Mouse (Mus musculus): ENCODE results near the gene Syne1. TPM values are rescaled to one million over a fixed set of nuclear protein-coding genes. Genes with fewer than 3 reads are reported as not detected.

Gene Syne1
- total and polyA plus RNA-seq, 3 experiments: 29.0 to 66.6 (median 53.6) TPM

- no peaks in the 10 kb centered on the region; the same call in 1 of the 2 replicates for H3K36me3 ChIP-seq (ENCODE audit: control insufficient read depth, insufficient read depth, low read length)
- no peak overlapping the region for H3K4me3 ChIP-seq
- intact Hi-C loops (cut with DNase I): no loop called here
- no peak for DNase-seq
- TF ChIP-seq CTCF (IDR thresholded peaks at IDR 0.05) (no peak), POLR2A (IDR thresholded peaks at IDR 0.05; ENCODE audit: insufficient read depth, low read depth, low read length) (no peak), EP300 (IDR thresholded peaks at IDR 0.05; ENCODE audit: insufficient read depth, low read depth, low read length) (no peak)
- H3K4me1 ChIP-seq (ENCODE audit: control insufficient read depth, insufficient read depth, low read length): peaks cover 6% of the 10 kb centered on the region
- H3K79me2 ChIP-seq (replicated peaks; ENCODE audit: control insufficient read depth, insufficient read depth, low read length): no peaks in the 10 kb centered on the region
- no peak overlapping the region for H3K9ac ChIP-seq (ENCODE audit: low read depth, low read length)
- H3K27me3 ChIP-seq (ENCODE audit: control insufficient read depth, insufficient read depth, low read length): no peaks in the 10 kb centered on the region
- 95% methylated on average over 3 of the region's 3 CpGs for WGBS
- no peak overlapping the region for H3K27ac ChIP-seq
Measured at GRCm38 (mm10) chr10:5205977-5206376, 345.3 kb downstream of the Syne1 start.

DNA sequence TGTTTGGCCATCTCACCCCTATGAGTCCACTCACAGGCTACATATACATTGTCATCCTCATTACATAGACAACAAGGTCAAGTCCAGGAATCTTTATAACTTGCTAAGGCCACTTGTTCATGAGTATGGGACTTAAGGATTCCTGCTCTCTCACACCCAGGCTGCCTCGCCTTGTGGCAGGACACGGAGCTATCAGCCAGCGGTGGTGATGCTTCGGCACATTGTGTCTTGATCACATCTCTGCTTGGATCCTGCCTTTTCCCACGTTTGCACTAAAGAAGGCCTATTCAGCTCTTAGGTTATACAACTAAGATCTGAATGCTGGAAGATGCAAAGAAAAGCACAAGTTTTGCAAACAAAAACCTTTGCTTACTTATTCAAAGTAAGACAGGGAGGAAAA lies 345.7 kb downstream of the Syne1 start:
- Histone ChIP-seq H3K4me1 (ENCODE audit: control insufficient read depth, insufficient read depth, low read length) (peaks cover 6% of the 10 kb centered on the region), H3K36me3 (ENCODE audit: control insufficient read depth, insufficient read depth, low read length) (no peaks in the 10 kb centered on the region; the same call in none of the 2 replicates), H3K27ac (no peak overlapping the region), H3K79me2 (replicated peaks; ENCODE audit: control insufficient read depth, insufficient read depth, low read length) (no peaks in the 10 kb centered on the region), H3K9ac (ENCODE audit: low read depth, low read length) (no peak overlapping the region), H3K4me3 (no peak overlapping the region), H3K27me3 (ENCODE audit: control insufficient read depth, insufficient read depth, low read length) (no peaks in the 10 kb centered on the region)
- TF ChIP-seq EP300 (IDR thresholded peaks at IDR 0.05; ENCODE audit: insufficient read depth, low read depth, low read length) (no peak), CTCF (IDR thresholded peaks at IDR 0.05) (no peak), POLR2A (IDR thresholded peaks at IDR 0.05; ENCODE audit: insufficient read depth, low read depth, low read length) (no peak)
- intact Hi-C loops (cut with DNase I): no loop called here
- no peak for DNase-seq
- WGBS: 88% methylated on average over 5 of the region's 5 CpGs

DNA sequence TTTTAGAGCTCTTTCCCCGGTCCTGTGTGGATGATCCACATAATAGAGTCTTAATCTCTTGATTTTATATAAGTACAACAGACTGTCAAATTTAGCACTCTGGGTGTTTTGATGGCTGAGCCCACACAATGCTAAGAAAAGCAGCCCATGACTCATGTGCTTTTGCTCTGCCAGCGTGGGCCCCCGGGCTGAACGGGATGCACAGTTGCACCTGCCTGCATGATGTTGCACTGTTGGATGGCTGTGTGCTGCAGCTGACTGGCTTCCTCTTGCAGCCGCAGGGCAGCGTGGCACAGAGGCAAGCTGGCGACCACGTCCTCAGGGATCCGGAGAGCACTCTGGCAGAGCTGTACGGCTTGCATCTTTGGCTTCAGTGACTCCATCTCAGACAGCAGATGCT lies 347.4 kb downstream of the Syne1 start:
- intact Hi-C loops (cut with DNase I): no loop called here
- no peak for TF ChIP-seq EP300 (IDR thresholded peaks at IDR 0.05; ENCODE audit: insufficient read depth, low read depth, low read length)
- TF ChIP-seq POLR2A (IDR thresholded peaks at IDR 0.05; ENCODE audit: insufficient read depth, low read depth, low read length): no peak
- TF ChIP-seq CTCF (IDR thresholded peaks at IDR 0.05): no peak
- Histone ChIP-seq H3K4me3 (no peak overlapping the region), H3K79me2 (replicated peaks; ENCODE audit: control insufficient read depth, insufficient read depth, low read length) (no peaks in the 10 kb centered on the region), H3K36me3 (ENCODE audit: control insufficient read depth, insufficient read depth, low read length) (no peaks in the 10 kb centered on the region; the same call in none of the 2 replicates), H3K27ac (no peak overlapping the region), H3K27me3 (ENCODE audit: control insufficient read depth, insufficient read depth, low read length) (no peaks in the 10 kb centered on the region), H3K4me1 (ENCODE audit: control insufficient read depth, insufficient read depth, low read length) (peaks cover 6% of the 10 kb centered on the region), H3K9ac (ENCODE audit: low read depth, low read length) (no peak overlapping the region)
- no peak for DNase-seq
- WGBS: 54% methylated on average over 10 of the region's 10 CpGs

- intact Hi-C loops (cut with DNase I): no loop called here
- WGBS: 72% methylated on average over 2 of the region's 2 CpGs
- no peak for DNase-seq
Measured at GRCm38 (mm10) chr10:5197356-5197755, 353.9 kb downstream of the Syne1 start.

GRCm38 (mm10) chr10:5196267-5196666 lies 355.0 kb downstream of the Syne1 start:
- intact Hi-C loops (cut with DNase I): loop anchor here (1.0 kb wide), 1 partner anchor 12 kb away; no protein-coding TSS in a partner anchor
- no peak for TF ChIP-seq CTCF (IDR thresholded peaks at IDR 0.05)
- no peak for TF ChIP-seq EP300 (IDR thresholded peaks at IDR 0.05; ENCODE audit: insufficient read depth, low read depth, low read length)
- TF ChIP-seq POLR2A (IDR thresholded peaks at IDR 0.05; ENCODE audit: insufficient read depth, low read depth, low read length): no peak
- Histone ChIP-seq H3K79me2 (replicated peaks; ENCODE audit: control insufficient read depth, insufficient read depth, low read length) (no peaks in the 10 kb centered on the region), H3K4me3 (no peak overlapping the region), H3K27ac (no peak overlapping the region), H3K4me1 (ENCODE audit: control insufficient read depth, insufficient read depth, low read length) (no peaks in the 10 kb centered on the region), H3K36me3 (ENCODE audit: control insufficient read depth, insufficient read depth, low read length) (peaks cover 10% of the 10 kb centered on the region), H3K27me3 (ENCODE audit: control insufficient read depth, insufficient read depth, low read length) (no peaks in the 10 kb centered on the region), H3K9ac (ENCODE audit: low read depth, low read length) (no peak overlapping the region)
- WGBS: 88% methylated on average over 5 of the region's 5 CpGs
- DNase-seq: no peak

More at GRCm38 (mm10) chr10:5197356-5197755, 353.9 kb downstream of the Syne1 start:
- Histone ChIP-seq H3K27me3 (ENCODE audit: control insufficient read depth, insufficient read depth, low read length) (no peaks in the 10 kb centered on the region), H3K4me1 (ENCODE audit: control insufficient read depth, insufficient read depth, low read length) (no peaks in the 10 kb centered on the region), H3K27ac (no peak overlapping the region), H3K79me2 (replicated peaks; ENCODE audit: control insufficient read depth, insufficient read depth, low read length) (no peaks in the 10 kb centered on the region), H3K9ac (ENCODE audit: low read depth, low read length) (no peak overlapping the region), H3K4me3 (no peak overlapping the region), H3K36me3 (ENCODE audit: control insufficient read depth, insufficient read depth, low read length) (peaks cover 8% of the 10 kb centered on the region)
- TF ChIP-seq EP300 (IDR thresholded peaks at IDR 0.05; ENCODE audit: insufficient read depth, low read depth, low read length): no peak
- no peak for TF ChIP-seq CTCF (IDR thresholded peaks at IDR 0.05)
- TF ChIP-seq POLR2A (IDR thresholded peaks at IDR 0.05; ENCODE audit: insufficient read depth, low read depth, low read length): no peak

DNA sequence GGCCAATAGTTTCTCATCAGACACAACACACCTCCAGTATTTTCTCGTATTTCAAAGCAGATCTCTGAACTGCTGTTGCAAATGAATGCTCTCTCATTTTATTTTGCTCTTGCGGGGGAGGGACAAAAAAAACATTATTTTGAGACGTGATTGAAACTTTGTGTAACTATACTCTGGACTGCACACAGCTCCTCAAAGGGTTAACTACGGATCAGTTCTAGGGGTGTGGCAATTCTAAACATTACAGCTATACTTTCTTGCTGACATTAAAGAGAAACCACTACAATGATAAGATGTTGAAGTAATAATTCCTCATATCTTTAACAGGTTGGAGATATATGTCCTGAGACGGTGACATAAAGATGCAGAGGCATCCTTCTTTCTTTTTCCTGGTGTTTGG lies 356.0 kb downstream of the Syne1 start:
- H3K4me1 ChIP-seq (ENCODE audit: control insufficient read depth, insufficient read depth, low read length): no peaks in the 10 kb centered on the region
- no peak for DNase-seq
- intact Hi-C loops (cut with DNase I): no loop called here
- H3K27me3 ChIP-seq (ENCODE audit: control insufficient read depth, insufficient read depth, low read length): no peaks in the 10 kb centered on the region
- TF ChIP-seq POLR2A (IDR thresholded peaks at IDR 0.05; ENCODE audit: insufficient read depth, low read depth, low read length) (no peak), CTCF (IDR thresholded peaks at IDR 0.05) (no peak), EP300 (IDR thresholded peaks at IDR 0.05; ENCODE audit: insufficient read depth, low read depth, low read length) (no peak)
- H3K4me3 ChIP-seq: no peak overlapping the region
- no peaks in the 10 kb centered on the region for H3K79me2 ChIP-seq (replicated peaks; ENCODE audit: control insufficient read depth, insufficient read depth, low read length)
- WGBS: 58% methylated on average over 5 of the region's 5 CpGs
- H3K9ac ChIP-seq (ENCODE audit: low read depth, low read length): no peak overlapping the region
- peak overlapping the region; percentile 13; the same call in 1 of the 2 replicates for H3K27ac ChIP-seq
- H3K36me3 ChIP-seq (ENCODE audit: control insufficient read depth, insufficient read depth, low read length): peaks cover 10% of the 10 kb centered on the region
